Mouse (Mus musculus): ENCODE measurements around the gene Kcnip4.

DNA sequence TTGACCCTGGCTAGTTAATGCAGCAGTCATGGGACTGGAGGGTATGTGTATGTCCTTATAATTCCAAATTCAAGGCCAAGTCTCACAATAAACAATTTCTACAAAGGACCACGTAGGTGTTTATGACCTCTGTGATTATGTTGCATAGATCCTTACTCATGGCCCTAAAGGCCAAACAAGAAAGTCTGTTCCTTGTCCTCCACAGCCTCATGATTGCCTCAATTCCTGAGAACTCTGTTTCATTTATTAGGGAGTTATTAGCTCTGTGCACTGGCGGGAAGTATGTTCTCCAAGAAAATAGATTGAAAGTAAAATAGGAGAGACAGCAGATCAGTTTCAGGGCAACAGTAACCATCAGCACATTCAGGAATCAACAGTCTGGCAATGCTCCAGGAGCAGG lies 191.6 kb downstream of the Kcnip4 start:
- TF ChIP-seq SIN3A (IDR thresholded peaks at IDR 0.05; ENCODE audit: low read length) = no peak
- TF ChIP-seq USF1 (IDR thresholded peaks at IDR 0.05; ENCODE audit: low read depth, low read length) = no peak
- TF ChIP-seq MAFK (IDR thresholded peaks at IDR 0.05; ENCODE audit: borderline replicate concordance, low read depth, low read length) = no peak
- no peak for TF ChIP-seq POLR2A (IDR thresholded peaks at IDR 0.05; ENCODE audit: control insufficient read depth in 1 of 2, insufficient read depth in 1 of 2, low read depth in 1 of 2, low read length in 2 of 2, poor library complexity in 1 of 2)
- no peak for TF ChIP-seq ELF1 (IDR thresholded peaks at IDR 0.05; ENCODE audit: low read depth, low read length)
- no peak for TF ChIP-seq MEF2A (IDR thresholded peaks at IDR 0.05; ENCODE audit: extremely low read depth, insufficient replicate concordance, low read depth, low read length, poor library complexity, severe bottlenecking)

All from MEL (cell line).